Mouse (Mus musculus): ENCODE results near the gene Rhebl1. TPM values are rescaled to one million over a fixed set of nuclear protein-coding genes. Genes with fewer than 3 reads are reported as not detected.

The Rhebl1 gene
- polyA plus RNA-seq, 1 experiment from 2014 or later: 9.5 TPM

- H3K27me3 ChIP-seq (replicated peaks; ENCODE audit: control insufficient read depth, insufficient read depth, low read length): no peaks in the 10 kb centered on the region
- no peak overlapping the region for H3K9ac ChIP-seq (ENCODE audit: low read length)
- ATAC-seq (replicated peaks; ENCODE audit: low FRiP score, low TSS enrichment, low read depth) (no peak), DNase-seq (ENCODE audit: low spot score) (no peak)
- H3K36me3 ChIP-seq (ENCODE audit: control insufficient read depth, insufficient read depth, low read length): peaks cover 100% of the 10 kb centered on the region
- no peaks in the 10 kb centered on the region for H3K4me1 ChIP-seq (replicated peaks; ENCODE audit: control insufficient read depth, insufficient read depth, low read length)
- no peaks in the 10 kb centered on the region for H3K9me3 ChIP-seq (ENCODE audit: control insufficient read depth, low read length)
- no peak overlapping the region for H3K4me3 ChIP-seq (ENCODE audit: low read depth, low read length)
- WGBS: 95% methylated on average over 30 of the region's 30 CpGs
- no peak overlapping the region for H3K27ac ChIP-seq (ENCODE audit: low read depth)
- H3K4me2 ChIP-seq (ENCODE audit: low read length): no peak overlapping the region
Measured at GRCm38 (mm10) chr15:98839671-98840585, 54.4 kb downstream of the Rhebl1 start.

- WGBS: 92% methylated on average over 14 of the region's 14 CpGs
- Histone ChIP-seq H3K9me3 (ENCODE audit: control insufficient read depth, low read length) (no peaks in the 10 kb centered on the region), H3K9ac (ENCODE audit: low read length) (no peak overlapping the region), H3K36me3 (ENCODE audit: control insufficient read depth, insufficient read depth, low read length) (peaks cover 100% of the 10 kb centered on the region), H3K4me1 (replicated peaks; ENCODE audit: control insufficient read depth, insufficient read depth, low read length) (no peaks in the 10 kb centered on the region), H3K4me2 (ENCODE audit: low read length) (no peak overlapping the region), H3K27me3 (replicated peaks; ENCODE audit: control insufficient read depth, insufficient read depth, low read length) (no peaks in the 10 kb centered on the region), H3K27ac (ENCODE audit: low read depth) (no peak overlapping the region), H3K4me3 (ENCODE audit: low read depth, low read length) (no peak overlapping the region)
- DNase-seq (ENCODE audit: low spot score) (no peak), ATAC-seq (replicated peaks; ENCODE audit: low FRiP score, low TSS enrichment, low read depth) (no peak)
Measured at GRCm38 (mm10) chr15:98839161-98839560, 55.2 kb downstream of the Rhebl1 start.

- Histone ChIP-seq H3K4me2 (ENCODE audit: low read length) (no peak overlapping the region), H3K9me3 (ENCODE audit: control insufficient read depth, low read length) (no peaks in the 10 kb centered on the region), H3K27ac (ENCODE audit: low read depth) (no peak overlapping the region), H3K4me1 (replicated peaks; ENCODE audit: control insufficient read depth, insufficient read depth, low read length) (no peaks in the 10 kb centered on the region), H3K27me3 (replicated peaks; ENCODE audit: control insufficient read depth, insufficient read depth, low read length) (no peaks in the 10 kb centered on the region), H3K4me3 (ENCODE audit: low read depth, low read length) (no peak overlapping the region), H3K9ac (ENCODE audit: low read length) (no peak overlapping the region), H3K36me3 (ENCODE audit: control insufficient read depth, insufficient read depth, low read length) (peaks cover 96% of the 10 kb centered on the region)
- no peak for DNase-seq (ENCODE audit: low spot score)
- WGBS: 77% methylated on average over 4 of the region's 4 CpGs
- no peak for ATAC-seq (replicated peaks; ENCODE audit: low FRiP score, low TSS enrichment, low read depth)
Measured at GRCm38 (mm10) chr15:98837743-98838103, 56.6 kb downstream of the Rhebl1 start.

GRCm38 (mm10) chr15:98837006-98837742, 57.2 kb downstream of the Rhebl1 start:
- Histone ChIP-seq H3K27ac (ENCODE audit: low read depth) (no peak overlapping the region), H3K27me3 (replicated peaks; ENCODE audit: control insufficient read depth, insufficient read depth, low read length) (no peaks in the 10 kb centered on the region), H3K9ac (ENCODE audit: low read length) (no peak overlapping the region), H3K4me1 (replicated peaks; ENCODE audit: control insufficient read depth, insufficient read depth, low read length) (no peaks in the 10 kb centered on the region; the same call in 1 of the 2 replicates), H3K36me3 (ENCODE audit: control insufficient read depth, insufficient read depth, low read length) (peaks cover 90% of the 10 kb centered on the region), H3K4me3 (ENCODE audit: low read depth, low read length) (no peak overlapping the region), H3K4me2 (ENCODE audit: low read length) (no peak overlapping the region), H3K9me3 (ENCODE audit: control insufficient read depth, low read length) (no peaks in the 10 kb centered on the region)
- 93% methylated on average over 21 of the region's 21 CpGs for WGBS
- ATAC-seq (replicated peaks; ENCODE audit: low FRiP score, low TSS enrichment, low read depth) (no peak), DNase-seq (ENCODE audit: low spot score) (no peak)

- 92% methylated on average over 14 of the region's 14 CpGs for WGBS
- no peak overlapping the region for H3K9ac ChIP-seq (ENCODE audit: low read length)
- no peak for ATAC-seq (replicated peaks; ENCODE audit: low FRiP score, low TSS enrichment, low read depth)
- no peak overlapping the region for H3K27ac ChIP-seq (ENCODE audit: low read depth)
- no peaks in the 10 kb centered on the region for H3K9me3 ChIP-seq (ENCODE audit: control insufficient read depth, low read length)
- no peaks in the 10 kb centered on the region for H3K27me3 ChIP-seq (replicated peaks; ENCODE audit: control insufficient read depth, insufficient read depth, low read length)
- no peak for DNase-seq (ENCODE audit: low spot score)
- no peak overlapping the region for H3K4me2 ChIP-seq (ENCODE audit: low read length)
- no peak overlapping the region for H3K4me3 ChIP-seq (ENCODE audit: low read depth, low read length)
- peaks cover 71% of the 10 kb centered on the region for H3K36me3 ChIP-seq (ENCODE audit: control insufficient read depth, insufficient read depth, low read length)
- no peaks in the 10 kb centered on the region; the same call in 1 of the 2 replicates for H3K4me1 ChIP-seq (replicated peaks; ENCODE audit: control insufficient read depth, insufficient read depth, low read length)
Measured at GRCm38 (mm10) chr15:98835291-98835690, 59.0 kb downstream of the Rhebl1 start.

- Histone ChIP-seq H3K4me2 (ENCODE audit: low read length) (no peak overlapping the region), H3K4me1 (replicated peaks; ENCODE audit: control insufficient read depth, insufficient read depth, low read length) (peaks cover 8% of the 10 kb centered on the region; the same call in 1 of the 2 replicates), H3K4me3 (ENCODE audit: low read depth, low read length) (no peak overlapping the region), H3K36me3 (ENCODE audit: control insufficient read depth, insufficient read depth, low read length) (peaks cover 59% of the 10 kb centered on the region), H3K9ac (ENCODE audit: low read length) (no peak overlapping the region), H3K27me3 (replicated peaks; ENCODE audit: control insufficient read depth, insufficient read depth, low read length) (no peaks in the 10 kb centered on the region), H3K27ac (ENCODE audit: low read depth) (no peak overlapping the region), H3K9me3 (ENCODE audit: control insufficient read depth, low read length) (no peaks in the 10 kb centered on the region)
- no peak for ATAC-seq (replicated peaks; ENCODE audit: low FRiP score, low TSS enrichment, low read depth)
- DNase-seq (ENCODE audit: low spot score): no peak
- WGBS: 85% methylated on average over 13 of the region's 13 CpGs
Measured at GRCm38 (mm10) chr15:98834059-98834458, 60.3 kb downstream of the Rhebl1 start.

- peaks cover 10% of the 10 kb centered on the region; the same call in 1 of the 2 replicates for H3K4me1 ChIP-seq (replicated peaks; ENCODE audit: control insufficient read depth, insufficient read depth, low read length)
- H3K36me3 ChIP-seq (ENCODE audit: control insufficient read depth, insufficient read depth, low read length): peaks cover 51% of the 10 kb centered on the region
- no peak overlapping the region for H3K27ac ChIP-seq (ENCODE audit: low read depth)
- no peak overlapping the region for H3K4me3 ChIP-seq (ENCODE audit: low read depth, low read length)
- no peak overlapping the region for H3K4me2 ChIP-seq (ENCODE audit: low read length)
- ATAC-seq (replicated peaks; ENCODE audit: low FRiP score, low TSS enrichment, low read depth) (no peak), DNase-seq (ENCODE audit: low spot score) (no peak)
- no peaks in the 10 kb centered on the region for H3K9me3 ChIP-seq (ENCODE audit: control insufficient read depth, low read length)
- H3K9ac ChIP-seq (ENCODE audit: low read length): no peak overlapping the region
- WGBS: 90% methylated on average over 11 of the region's 11 CpGs
- no peaks in the 10 kb centered on the region for H3K27me3 ChIP-seq (replicated peaks; ENCODE audit: control insufficient read depth, insufficient read depth, low read length)
Measured at GRCm38 (mm10) chr15:98833281-98833680, 61.1 kb downstream of the Rhebl1 start.

GRCm38 (mm10) chr15:98832161-98833058, 61.9 kb downstream of the Rhebl1 start:
- WGBS: 54% methylated on average over 12 of the region's 12 CpGs
- no peak overlapping the region for H3K9ac ChIP-seq (ENCODE audit: low read length)
- no peak for DNase-seq (ENCODE audit: low spot score)
- H3K27ac ChIP-seq (ENCODE audit: low read depth): peak overlapping the region; percentile 92; the same call in 1 of the 2 replicates
- ATAC-seq (replicated peaks; ENCODE audit: low FRiP score, low TSS enrichment, low read depth): no peak
- H3K36me3 ChIP-seq (ENCODE audit: control insufficient read depth, insufficient read depth, low read length): peaks cover 50% of the 10 kb centered on the region
- peaks cover 10% of the 10 kb centered on the region; the same call in 1 of the 2 replicates for H3K4me1 ChIP-seq (replicated peaks; ENCODE audit: control insufficient read depth, insufficient read depth, low read length)
- H3K4me2 ChIP-seq (ENCODE audit: low read length): peak overlapping the region; percentile 49; the same call in 1 of the 2 replicates
- H3K9me3 ChIP-seq (ENCODE audit: control insufficient read depth, low read length): no peaks in the 10 kb centered on the region
- no peaks in the 10 kb centered on the region for H3K27me3 ChIP-seq (replicated peaks; ENCODE audit: control insufficient read depth, insufficient read depth, low read length)
- no peak overlapping the region for H3K4me3 ChIP-seq (ENCODE audit: low read depth, low read length)

Data from intestine, embryonic 14.5 days (tissue).